Mouse (Mus musculus) gonadal fat pad, adult 2 months (tissue): ENCODE data around the gene Arf3. TPM values are rescaled to one million over a fixed set of nuclear protein-coding genes. Genes with fewer than 3 reads are reported as not detected.
"Not testable (repeated sequence)": the region's sequence is repeated elsewhere in the genome, so short reads cannot be mapped to it uniquely, and the experiment has no call there.

ENCODE experiments used
- DNase-seq: peaks from one replicate; pipeline ENCODE4 v3.0.0-alpha.2; 2012; ENCODE audit warnings: low read depth
- polyA plus RNA-seq: library from polyadenylated mRNA; depleted of rRNA; stranded (reverse); fragments of >200 nt; gene quantifications from 2 replicates; pipeline ENCODE4 v1.2.3, GENCODE M21; 2012

Arf3 gene
- polyA plus RNA-seq, 1 experiment: 149 TPM

- DNase-seq: no peak
These were observed 8.9 kb downstream of the Arf3 start for GRCm38 (mm10) chr15:98754125-98754524.

GRCm38 (mm10) chr15:98753021-98753423 lies 10.0 kb downstream of the Arf3 start:
- DNase-seq: no peak

- no peak for DNase-seq
These were observed 13.9 kb downstream of the Arf3 start for GRCm38 (mm10) chr15:98749093-98749492.

- DNase-seq: no peak
These were observed 15.7 kb downstream of the Arf3 start for GRCm38 (mm10) chr15:98747296-98747695.

- no peak for DNase-seq
These were observed 16.6 kb downstream of the Arf3 start for GRCm38 (mm10) chr15:98746344-98746965.

- not testable (repeated sequence) for DNase-seq
These were observed 19.2 kb downstream of the Arf3 start for GRCm38 (mm10) chr15:98743863-98744262.

GRCm38 (mm10) chr15:98742766-98743428 lies 20.1 kb downstream of the Arf3 start:
- DNase-seq: no peak

GRCm38 (mm10) chr15:98740219-98740618 lies 22.8 kb downstream of the Arf3 start:
- DNase-seq: no peak

GRCm38 (mm10) chr15:98738796-98739195 lies 24.2 kb downstream of the Arf3 start:
- no peak for DNase-seq

- no peak for DNase-seq
These were observed 25.1 kb downstream of the Arf3 start for GRCm38 (mm10) chr15:98737881-98738280.

- no peak for DNase-seq
These were observed 26.5 kb downstream of the Arf3 start for GRCm38 (mm10) chr15:98736521-98736920.

- no peak for DNase-seq
These were observed 28.9 kb downstream of the Arf3 start for GRCm38 (mm10) chr15:98733976-98734566.

- DNase-seq: no peak
These were observed 29.6 kb downstream of the Arf3 start for GRCm38 (mm10) chr15:98733370-98733769.

- DNase-seq: no peak
These were observed 30.9 kb downstream of the Arf3 start for GRCm38 (mm10) chr15:98732006-98732531.

- DNase-seq: no peak
These were observed 32.2 kb downstream of the Arf3 start for GRCm38 (mm10) chr15:98730790-98731189.

- no peak for DNase-seq
These were observed 33.0 kb downstream of the Arf3 start for GRCm38 (mm10) chr15:98729791-98730545.

- DNase-seq: no peak
These were observed 34.6 kb downstream of the Arf3 start for GRCm38 (mm10) chr15:98728366-98728765.

- DNase-seq: no peak
These were observed 35.3 kb downstream of the Arf3 start, which contains the start of gene Fkbp11 for GRCm38 (mm10) chr15:98727443-98728321. Fkbp11 (minus strand) TSS chr15:98728198.

- DNase-seq: no peak
These were observed 36.3 kb downstream of the Arf3 start for GRCm38 (mm10) chr15:98726746-98727145.

GRCm38 (mm10) chr15:98726079-98726478 lies 36.9 kb downstream of the Arf3 start:
- DNase-seq: no peak

- DNase-seq: no peak
These were observed 38.6 kb downstream of the Arf3 start for GRCm38 (mm10) chr15:98724441-98724840.
